In genomic region chr1:181880752-181881325, GRCm38 (mm10) we compare ENCODE assay signal across 9 mouse cellular contexts. TPM values are rescaled to one million over a fixed set of nuclear protein-coding genes. Genes with fewer than 3 reads are reported as not detected.
A peak's percentile ranks its signal among the peaks of the same experiment; 100 is the strongest.
DNase-seq lines count a peak whose midpoint lies in the region; ATAC-seq and TF ChIP-seq lines count a peak whose summit lies in the region.
"Had no signal": no experiment of that assay in that cellular context is flagged by ENCODE, and none has a peak within 500 bp of the region (broad histone marks: within the 10 kb centered on the region; RNA-seq: fewer than 3 reads in every experiment).

No protein-coding gene starts in this region.

- no peak overlapping the region for H3K4me3 ChIP-seq in forebrain, embryonic 10.5 days
- no peak overlapping the region for H3K4me3 ChIP-seq in forebrain, embryonic 12.5 days (replicated peaks)
- no peak overlapping the region for H3K4me3 ChIP-seq in neural tube, embryonic 12.5 days
- no peak overlapping the region for H3K4me3 ChIP-seq in hindbrain, postnatal 0 days (ENCODE audit: low read length)

- no peaks in the 10 kb centered on the region for H3K36me3 ChIP-seq in forebrain, embryonic 10.5 days (replicated peaks)
- H3K36me3 ChIP-seq in forebrain, embryonic 12.5 days (replicated peaks) = no peaks in the 10 kb centered on the region
- no peaks in the 10 kb centered on the region for H3K36me3 ChIP-seq in neural tube, embryonic 12.5 days
- no peaks in the 10 kb centered on the region for H3K36me3 ChIP-seq in hindbrain, postnatal 0 days (ENCODE audit: insufficient read depth, low read length)

- DNase-seq in forebrain, embryonic 10.5 days (ENCODE audit: extremely low spot score, low spot score) = no peak
- no peak for DNase-seq in neural tube, embryonic 10.5 days (ENCODE audit: extremely low spot score, low spot score)
- peak; percentile 57 for DNase-seq in hindbrain, postnatal 0 days (ENCODE audit: low spot score)
- DNase-seq in thymus, postnatal 4 days = peak; percentile 81
- no peak for DNase-seq in spleen, postnatal 14 days (ENCODE audit: low spot score in 2 of 2)
- DNase-seq in gastrocnemius, postnatal 10 days = no peak

- no peaks in the 10 kb centered on the region for H3K27me3 ChIP-seq in forebrain, embryonic 10.5 days (ENCODE audit: poor library complexity, severe bottlenecking)
- no peaks in the 10 kb centered on the region for H3K27me3 ChIP-seq in forebrain, embryonic 12.5 days
- H3K27me3 ChIP-seq in neural tube, embryonic 12.5 days (replicated peaks) = no peaks in the 10 kb centered on the region
- H3K27me3 ChIP-seq in hindbrain, postnatal 0 days (ENCODE audit: insufficient read depth, low read length) = no peaks in the 10 kb centered on the region
- H3K27me3 ChIP-seq: Patski had no signal

- no peaks in the 10 kb centered on the region for H3K9me3 ChIP-seq in forebrain, embryonic 10.5 days
- H3K9me3 ChIP-seq in forebrain, embryonic 12.5 days = no peaks in the 10 kb centered on the region
- H3K9me3 ChIP-seq in neural tube, embryonic 12.5 days = no peaks in the 10 kb centered on the region
- H3K9me3 ChIP-seq in hindbrain, postnatal 0 days (ENCODE audit: low read length) = no peaks in the 10 kb centered on the region

- no peak for ATAC-seq in forebrain, embryonic 12.5 days (ENCODE audit: low FRiP score)
- peak; percentile 33; the same call in 1 of the 2 replicates for ATAC-seq in neural tube, embryonic 12.5 days (ENCODE audit: low FRiP score, low read depth)
- ATAC-seq in hindbrain, postnatal 0 days = peak; percentile 46; the same call in 1 of the 2 replicates

- H3K27ac ChIP-seq in forebrain, embryonic 10.5 days = 0 out of 2 replicates have a peak overlapping the region, but pooled peaks have one; percentile 40
- no peak overlapping the region for H3K27ac ChIP-seq in forebrain, embryonic 12.5 days
- H3K27ac ChIP-seq in neural tube, embryonic 12.5 days = no peak overlapping the region
- H3K27ac ChIP-seq in hindbrain, postnatal 0 days = peak overlapping the region; percentile 32

- H3K4me2 ChIP-seq in forebrain, embryonic 12.5 days = no peak overlapping the region
- H3K4me2 ChIP-seq in neural tube, embryonic 12.5 days (replicated peaks) = no peak overlapping the region
- H3K4me2 ChIP-seq in hindbrain, postnatal 0 days (ENCODE audit: low read depth, low read length) = no peak overlapping the region

- H3K9ac ChIP-seq in forebrain, embryonic 12.5 days = no peak overlapping the region
- no peak overlapping the region for H3K9ac ChIP-seq in neural tube, embryonic 12.5 days
- no peak overlapping the region for H3K9ac ChIP-seq in hindbrain, postnatal 0 days (replicated peaks; ENCODE audit: low read length)

- WGBS in forebrain, embryonic 10.5 days = 54% methylated on average over 15 of the region's 15 CpGs
- WGBS in forebrain, embryonic 12.5 days = 50% methylated on average over 15 of the region's 15 CpGs
- 56% methylated on average over 15 of the region's 15 CpGs for WGBS in neural tube, embryonic 12.5 days
- 44% methylated on average over 15 of the region's 15 CpGs for WGBS in hindbrain, postnatal 0 days

- peaks cover 15% of the 10 kb centered on the region for H3K4me1 ChIP-seq in forebrain, embryonic 10.5 days
- H3K4me1 ChIP-seq in forebrain, embryonic 12.5 days = peaks cover 4% of the 10 kb centered on the region; the same call in 1 of the 2 replicates
- peaks cover 9% of the 10 kb centered on the region; the same call in 1 of the 2 replicates for H3K4me1 ChIP-seq in neural tube, embryonic 12.5 days
- peaks cover 9% of the 10 kb centered on the region; the same call in 1 of the 2 replicates for H3K4me1 ChIP-seq in hindbrain, postnatal 0 days (ENCODE audit: insufficient read depth, low read length)

- peak; percentile 49 for TF ChIP-seq CTCF in hindbrain, postnatal 0 days (IDR thresholded peaks at IDR 0.05; ENCODE audit: low read depth)

RNA-seq across cellular contexts. Expression of gene Lbr, which starts 38.0 kb away (rescaled TPM):
- 212 and 221 TPM in 2 replicates for polyA plus RNA-seq in forebrain, embryonic 10.5 days (2016; fragmentation: Nextera tagmentation; extraction: Ambion mirVana)
- 151 and 161 TPM in 2 replicates for polyA plus RNA-seq in forebrain, embryonic 12.5 days (2016; fragmentation: Nextera tagmentation; extraction: Ambion mirVana)
- 90.3 and 91.5 TPM in 2 replicates for polyA plus RNA-seq in neural tube, embryonic 12.5 days (2016; fragmentation: Nextera tagmentation; extraction: Ambion mirVana)
- 39.8 and 51.3 TPM in 2 replicates for total RNA-seq in hindbrain, postnatal 0 days (2014; rRNA removed)
- 29.1 and 30.7 TPM in 2 replicates for polyA plus RNA-seq in hindbrain, postnatal 0 days (2015; fragmentation: Nextera tagmentation; extraction: Ambion mirVana)
- 10 to 100 TPM; 34.4 to 40.9 TPM for total RNA-seq in gastrocnemius, postnatal 10 days (2021)

Comparison
In these comparisons a context has a peak if more than half of its experiments do, and no peak if none do; other contexts are left out.
1. H3K27ac ChIP-seq: peak in forebrain, embryonic 10.5 days (single experiment) and hindbrain, postnatal 0 days (single experiment); none in forebrain, embryonic 12.5 days (single experiment) and neural tube, embryonic 12.5 days (single experiment).
2. DNase-seq: peak in hindbrain, postnatal 0 days (single experiment) and thymus, postnatal 4 days (single experiment); none in forebrain, embryonic 10.5 days (single experiment), neural tube, embryonic 10.5 days (single experiment), spleen, postnatal 14 days (0 of 2) and gastrocnemius, postnatal 10 days (single experiment).